Mouse (Mus musculus): Measurements from ENCODE around the gene Ndufs7.

- no peak for TF ChIP-seq GATA1 (IDR thresholded peaks at IDR 0.05; ENCODE audit: low read length)
- TF ChIP-seq TAL1 (IDR thresholded peaks at IDR 0.05; ENCODE audit: low read length): no peak
Measured at GRCm38 (mm10) chr10:80259463-80259805, 10.5 kb downstream of the Ndufs7 start.
